Mouse (Mus musculus) ovary, adult 10 weeks (tissue): ENCODE data around the gene Dcaf5. TPM values are rescaled to one million over a fixed set of nuclear protein-coding genes. Genes with fewer than 3 reads are reported as not detected.

Experiments
- polyA plus RNA-seq: library from polyadenylated mRNA; stranded (reverse); fragments of 350-450 nt; fragmentation: Illumina TruSeq; extraction: RNeasy Lipid Tissue Mini Kit (QIAGEN cat#74804); gene quantifications from one replicate; pipeline ENCODE4 v1.2.3, GENCODE M21; 2014

Dcaf5 gene
- 31.0 TPM for polyA plus RNA-seq

DNA sequence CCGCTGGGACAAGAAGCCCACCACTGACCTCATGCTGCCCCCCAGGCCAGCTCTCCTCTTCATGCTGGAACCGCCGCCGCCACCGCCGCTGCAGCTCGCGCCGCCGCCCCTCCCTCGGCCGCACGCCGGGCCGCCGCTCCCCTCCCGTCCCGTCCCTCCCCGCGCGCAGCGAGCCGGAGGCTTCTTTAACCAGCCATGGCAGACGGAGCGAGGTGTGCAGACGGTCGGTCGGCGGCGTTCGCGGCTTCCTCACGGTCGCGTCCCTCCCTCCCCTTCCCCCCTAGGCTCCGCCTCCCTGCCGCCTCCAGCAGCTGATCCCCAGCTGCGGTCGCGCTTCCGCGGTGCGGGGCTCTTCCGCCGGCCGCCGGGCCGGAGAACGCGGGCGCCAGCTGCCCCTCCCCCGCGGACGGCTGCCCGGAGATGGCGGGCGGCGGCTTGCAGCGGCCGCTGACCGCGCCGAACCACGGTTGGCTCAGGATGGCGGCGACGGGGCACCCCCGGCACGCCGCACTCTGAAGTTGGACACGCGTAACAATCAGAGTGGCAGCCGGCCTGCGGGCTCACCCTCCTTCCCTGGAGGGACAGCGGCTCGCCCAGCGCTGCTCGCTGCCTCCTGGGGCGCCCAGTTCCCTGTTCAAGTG is at the start of gene Dcaf5:
Dcaf5 (minus strand) TSS at position 266 of the 641 bp plus-strand sequence.

DNA sequence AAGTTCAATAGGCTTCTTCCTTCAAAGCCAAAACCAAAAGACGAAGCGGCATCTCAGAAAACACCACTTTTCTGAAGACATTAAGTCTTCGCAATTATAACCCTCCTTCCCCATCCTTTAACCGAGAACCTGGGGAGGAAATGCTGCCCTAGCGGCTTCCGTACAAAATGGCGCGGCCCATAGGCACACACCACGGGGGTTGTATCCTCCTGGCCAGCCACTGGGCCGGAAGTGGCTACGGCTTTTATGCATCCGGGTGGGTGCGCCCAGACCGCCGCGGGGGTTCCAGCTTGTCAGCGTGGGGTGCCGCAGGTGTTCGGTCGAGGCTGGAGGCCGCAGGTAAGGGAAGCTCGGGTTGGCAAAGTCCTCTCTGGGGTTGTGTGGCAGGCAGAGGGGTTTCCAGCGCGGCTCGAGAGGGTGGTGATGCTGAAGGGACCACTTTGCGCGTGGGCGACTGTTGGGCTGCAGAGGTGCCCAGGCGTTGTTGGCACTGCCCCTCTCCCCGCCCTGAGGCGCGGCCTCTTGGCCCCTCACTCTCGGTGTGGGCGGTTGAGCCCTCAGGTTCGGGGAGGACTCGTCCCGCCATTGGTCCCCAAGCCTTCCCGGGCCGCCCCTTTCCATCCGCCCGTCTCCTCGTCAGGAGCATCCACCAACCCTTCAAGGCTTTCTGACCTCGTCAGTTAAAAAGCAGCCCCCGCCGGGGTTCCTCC is 26.7 kb upstream of the Dcaf5 start, which contains the start of gene Exd2:
Exd2 (plus strand) TSS at position 154 of the 710 bp plus-strand sequence.

Other genes starting within 250 kb of the Dcaf5 start
- gene Actn1, start 176.2 kb downstream of the Dcaf5 start, polyA plus RNA-seq = 75.6 TPM
- gene Exd2, start 26.5 kb upstream of the Dcaf5 start, polyA plus RNA-seq = 18.5 TPM
- 2.5 TPM for gene Galnt16, start 81.7 kb upstream of the Dcaf5 start, polyA plus RNA-seq
- gene Slc39a9, start 207.3 kb upstream of the Dcaf5 start, polyA plus RNA-seq = 60.5 TPM
- gene Erh, start 207.7 kb upstream of the Dcaf5 start, polyA plus RNA-seq = 79.3 TPM